Mouse (Mus musculus): ENCODE measurements around the gene Sh3bp5l.
"Not testable (repeated sequence)": the region's sequence is repeated elsewhere in the genome, so short reads cannot be mapped to it uniquely, and the experiment has no call there.

DNA sequence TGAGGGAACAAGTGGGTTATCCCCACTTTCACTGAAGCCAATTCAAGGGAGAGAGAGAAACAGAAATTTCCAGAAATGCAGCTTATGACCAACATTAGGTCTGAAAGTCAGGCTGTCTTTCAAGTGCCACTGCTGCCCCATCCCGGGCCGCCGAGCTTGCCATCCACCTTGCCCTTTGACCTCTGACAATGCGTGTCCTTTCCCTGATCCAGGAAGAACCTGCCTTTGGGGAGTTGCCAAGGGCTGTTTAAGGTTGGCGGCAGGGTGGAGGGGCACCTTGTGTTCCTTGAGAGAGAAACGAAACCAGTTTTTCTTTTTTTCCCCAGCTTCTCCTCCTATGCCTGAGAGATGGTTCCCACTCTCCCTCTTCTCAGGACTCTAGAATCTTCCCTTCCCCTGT is 35.7 kb downstream of the Sh3bp5l start:
- TF ChIP-seq CTCF, EP300 (IDR thresholded peaks at IDR 0.05; ENCODE audit: low read depth): not testable (repeated sequence)
